Mouse (Mus musculus) erythroid progenitor cell, adult 5-6 weeks (primary cell): Measurements from ENCODE around the gene Slc2a1. TPM values are rescaled to one million over a fixed set of nuclear protein-coding genes. Genes with fewer than 3 reads are reported as not detected.

Experiments
- ATAC-seq: replicated peaks from 2 replicates; pipeline ENCODE4 v1.8.0; 2016; ENCODE audit warnings: moderate number of reproducible peaks, mild to moderate bottlenecking, moderate TSS enrichment, inconsistent platforms; ENCODE audit not compliant: poor library complexity, low FRiP score, severe bottlenecking
- total RNA-seq, 2 experiments: library from RNA; stranded (forward) in 1 of 2; stranded (reverse) in 1 of 2; fragments of 150-400 nt in 1 of 2; fragments of 186-747, 209-891 nt in 1 of 2; gene quantifications; 2 replicates each; pipeline versions ENCODE4 v1.2.3 to v1.2.4; 2015 to 2017; ENCODE audit warnings: low replicate concordance in 2 of 2

Slc2a1 gene
- total RNA-seq, 2 experiments from 2014 or later: 5.4 TPM; not detected in 1

DNA sequence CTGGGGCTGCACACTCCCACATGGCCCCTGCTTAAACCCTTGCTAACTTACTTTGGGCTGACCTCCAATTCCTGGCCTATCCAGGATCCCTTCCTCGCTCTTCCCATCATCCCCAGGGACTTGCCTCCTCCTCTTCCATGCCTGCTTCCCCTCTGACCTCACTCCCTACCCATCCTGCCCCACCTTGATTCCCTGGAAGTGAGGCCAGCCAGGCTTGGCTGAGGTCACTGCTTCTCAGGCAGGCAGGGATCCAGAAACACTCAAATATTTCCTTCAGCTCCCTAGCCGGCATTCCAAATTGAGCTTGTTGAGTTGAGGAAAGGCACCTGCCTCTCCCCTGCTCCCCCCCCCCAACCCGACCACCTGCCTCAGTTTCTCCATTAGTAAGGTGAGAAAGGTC lies 12.1 kb upstream of the Slc2a1 start:
- no peak for ATAC-seq

DNA sequence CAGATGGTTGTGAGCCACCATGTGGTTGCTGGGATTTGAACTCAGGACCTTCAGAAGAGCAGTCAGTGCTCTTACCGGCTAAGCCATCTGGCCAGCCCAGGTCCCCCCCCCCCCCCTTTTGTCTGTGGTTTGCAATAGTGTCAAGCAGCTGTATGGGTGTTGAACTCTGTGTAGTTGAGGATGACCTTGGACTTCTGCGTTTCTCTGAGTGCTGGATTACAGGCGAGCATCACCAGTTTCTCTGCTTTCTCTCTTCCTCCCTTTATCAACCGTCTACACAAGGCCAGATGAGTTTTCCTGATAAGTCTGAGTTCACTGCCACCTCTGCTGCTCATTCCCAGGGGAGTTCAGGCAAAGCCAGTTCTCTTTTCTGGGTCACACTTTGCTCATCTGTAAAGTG lies 11.1 kb upstream of the Slc2a1 start:
- no peak for ATAC-seq

DNA sequence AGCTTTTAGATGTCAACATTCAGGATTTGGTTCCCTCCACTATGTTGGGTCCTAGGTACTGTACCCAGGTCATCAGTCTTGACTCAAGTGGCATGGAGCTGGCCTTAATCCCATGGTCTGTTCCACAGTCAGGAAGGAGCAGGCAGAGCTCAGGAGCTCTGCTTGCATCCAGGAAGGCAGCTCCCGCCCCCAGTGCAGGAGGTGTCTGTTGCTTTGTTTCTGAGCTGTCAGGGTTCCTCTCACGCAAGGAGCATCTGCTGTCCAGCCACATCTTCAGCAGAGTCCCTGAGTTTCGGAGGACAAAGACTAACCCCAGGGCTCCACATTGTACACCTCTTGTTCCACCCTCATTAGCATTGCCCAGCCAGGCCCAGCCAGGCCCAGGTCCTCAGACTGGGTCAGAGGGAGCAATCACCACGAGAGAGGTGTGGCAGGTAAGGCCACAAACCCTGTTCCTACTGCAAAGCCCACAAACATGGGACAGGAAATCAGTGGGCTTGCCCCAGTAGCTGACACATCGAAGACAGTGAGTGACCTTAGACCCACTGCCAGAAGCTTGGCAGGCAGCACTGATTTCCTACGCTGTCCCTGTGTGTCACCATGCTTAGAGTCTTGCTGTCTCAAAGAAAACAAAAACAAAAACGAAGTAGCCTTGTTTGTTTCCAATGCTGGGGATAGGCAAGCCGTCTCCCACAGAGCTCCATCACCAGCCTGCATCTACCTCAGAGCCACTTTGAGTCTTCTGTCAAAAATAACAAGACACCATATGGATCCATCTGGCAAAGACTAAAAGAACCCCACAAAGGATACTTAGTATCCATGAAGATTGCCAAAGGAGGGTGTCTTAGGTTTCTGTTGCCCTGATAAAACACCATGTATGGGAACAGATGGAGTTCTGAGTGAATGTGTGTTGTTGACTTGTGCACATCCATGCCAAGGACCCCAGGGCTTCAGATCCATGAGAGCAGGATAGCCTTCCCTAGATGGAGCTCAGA lies 10.0 kb upstream of the Slc2a1 start:
- ATAC-seq: no peak

DNA sequence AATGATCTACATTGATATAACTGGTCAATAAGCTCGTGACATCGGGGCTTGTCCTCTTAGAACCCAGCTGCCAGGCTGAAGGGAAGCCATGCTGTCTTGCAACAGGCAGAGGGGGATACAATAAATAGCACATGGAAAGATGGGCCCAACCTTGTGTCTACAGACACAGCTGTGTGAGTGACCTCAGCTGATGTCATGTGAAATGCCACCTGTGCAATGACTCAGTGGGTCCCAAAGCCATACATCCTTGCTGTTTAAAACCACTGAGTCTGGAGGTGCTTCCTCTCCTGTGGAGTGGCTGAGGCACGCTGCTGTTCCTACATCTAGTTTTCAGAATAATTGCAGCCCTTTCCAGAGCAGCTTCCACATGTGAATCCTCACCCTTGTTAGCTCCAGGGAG lies 7.1 kb upstream of the Slc2a1 start:
- no peak for ATAC-seq

DNA sequence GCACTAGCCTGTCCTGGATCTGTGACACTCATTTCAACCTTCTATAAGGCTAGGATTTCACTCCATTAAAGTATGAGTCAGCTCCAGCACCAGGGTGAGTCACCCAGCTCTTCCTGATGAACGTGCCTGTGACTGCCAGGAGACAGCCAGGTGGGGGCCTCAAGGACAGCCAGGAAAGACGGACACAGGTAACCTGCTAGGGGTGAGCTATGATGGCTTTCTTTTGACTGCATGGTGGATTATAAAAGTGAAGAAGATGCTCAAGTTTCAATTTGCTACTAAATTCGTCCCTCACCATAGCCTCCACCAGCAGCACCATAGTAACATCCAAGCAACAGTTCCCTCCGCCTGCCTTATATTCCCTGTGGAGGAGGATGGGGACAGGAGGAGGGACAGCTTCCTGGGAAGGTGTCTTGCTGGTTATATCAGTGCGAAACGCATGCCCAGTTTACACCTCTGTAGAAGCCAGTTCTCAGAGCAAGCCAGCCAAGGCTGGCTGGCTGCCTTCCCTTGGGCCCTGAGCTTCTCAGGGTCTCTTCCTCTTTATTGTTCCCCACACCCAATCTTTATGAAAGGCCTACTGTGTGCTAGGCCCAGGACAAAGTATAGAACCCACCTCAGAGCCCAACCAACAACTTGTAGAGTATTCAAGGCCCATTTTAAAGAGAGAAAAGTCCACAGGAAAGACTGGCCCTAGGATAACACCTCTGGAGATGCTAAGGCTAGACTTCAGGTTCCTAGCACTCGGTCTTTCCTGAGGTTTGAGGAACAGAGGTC lies 6.0 kb upstream of the Slc2a1 start:
- ATAC-seq: no peak

DNA sequence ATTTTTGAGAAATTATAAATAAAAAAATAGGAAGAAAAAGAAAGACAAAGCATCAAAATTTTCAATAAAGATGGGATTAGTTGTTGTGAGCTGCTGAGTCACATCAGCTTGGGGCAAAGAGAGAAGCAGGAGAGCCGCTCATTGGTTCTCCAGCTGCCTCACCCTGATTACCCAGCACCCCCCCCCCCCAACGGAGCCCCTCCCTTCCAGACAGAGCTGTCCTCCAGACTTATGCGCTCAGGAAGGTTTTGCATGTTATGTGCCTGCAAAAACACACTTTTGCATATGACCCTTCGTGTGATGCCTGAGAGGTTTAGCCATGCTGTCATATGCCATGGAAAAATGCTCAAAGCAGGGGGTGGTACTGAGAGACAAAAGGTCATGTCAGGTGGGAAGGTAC lies 3.7 kb upstream of the Slc2a1 start:
- no peak for ATAC-seq

DNA sequence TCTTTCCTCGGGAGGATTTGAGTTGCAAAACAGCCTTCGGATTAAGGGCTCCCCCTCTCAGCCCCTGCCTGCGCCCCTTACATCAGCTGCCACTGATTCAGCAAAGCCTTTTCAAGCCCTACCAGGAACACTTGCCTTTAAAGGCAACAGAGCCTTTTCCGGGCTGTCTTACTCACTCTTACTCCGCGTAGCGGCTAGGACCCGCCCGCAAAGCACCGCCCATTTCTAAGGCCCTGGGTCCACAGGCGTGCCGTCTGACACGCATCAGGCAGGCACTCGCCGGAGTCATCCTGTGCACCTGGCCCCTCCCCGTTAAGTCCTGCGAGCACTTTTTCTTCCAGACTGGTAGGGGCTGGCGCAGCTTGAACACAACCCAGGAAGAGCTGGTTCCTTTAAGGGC lies 2.8 kb upstream of the Slc2a1 start:
- no peak for ATAC-seq

DNA sequence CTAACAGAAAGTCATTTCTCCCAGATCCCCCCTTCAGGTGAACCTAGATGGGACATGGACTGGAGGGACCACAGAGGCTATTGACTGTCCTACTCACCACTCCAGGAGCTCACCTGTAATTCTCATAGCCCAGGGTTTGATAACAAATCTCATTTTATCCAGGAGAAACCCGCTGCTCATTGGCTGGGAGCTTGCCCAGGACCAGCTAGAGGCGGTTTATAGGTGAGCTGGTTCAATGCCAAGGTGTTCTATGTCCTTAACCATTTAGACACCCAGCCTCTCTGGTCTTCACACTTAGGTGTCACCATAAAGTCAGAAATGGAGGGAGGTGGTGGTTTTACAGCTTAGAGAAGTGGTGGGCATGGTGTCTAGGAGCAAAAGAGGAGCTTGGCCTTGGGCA lies 644 bp upstream of the Slc2a1 start:
- ATAC-seq: no peak

DNA sequence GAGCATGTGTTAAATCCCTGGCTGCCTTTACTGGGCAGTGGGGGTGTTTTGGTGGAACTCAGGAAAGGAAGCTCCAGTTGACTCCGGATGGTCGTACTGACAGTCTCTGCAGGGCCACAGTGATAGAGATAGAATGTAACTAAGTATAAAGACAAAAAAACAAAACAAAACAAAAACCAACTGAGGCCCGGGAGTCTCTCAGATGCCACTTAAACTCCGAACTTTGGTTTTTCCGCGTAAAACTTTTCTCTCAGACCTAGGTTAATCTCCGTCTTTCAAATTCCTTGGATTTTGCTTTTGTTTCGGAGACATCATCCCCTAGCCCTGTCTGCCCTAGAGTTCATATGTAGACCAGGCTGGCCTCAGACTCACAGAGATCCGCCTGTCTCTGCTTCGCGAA lies 1.1 kb downstream of the Slc2a1 start:
- no peak for ATAC-seq

DNA sequence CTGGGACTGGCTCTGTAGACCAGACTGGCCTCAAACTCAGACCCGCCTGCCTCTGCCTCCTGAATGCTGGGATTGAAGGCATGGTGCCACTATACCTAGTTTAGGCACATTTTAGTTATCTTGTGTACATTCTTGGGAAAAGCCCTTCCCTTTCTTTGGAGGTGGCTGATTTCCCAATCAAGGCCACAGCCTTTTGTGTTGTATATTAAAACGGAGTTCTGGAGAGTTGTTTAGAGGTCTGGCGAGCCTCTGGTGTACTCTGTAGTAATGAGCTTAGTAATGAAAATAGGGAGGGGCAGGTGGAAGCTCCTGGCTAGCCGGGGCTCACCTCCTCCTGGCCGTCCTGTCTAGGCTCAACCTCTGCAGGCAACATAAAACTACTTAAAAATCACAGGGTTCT lies 2.0 kb downstream of the Slc2a1 start:
- ATAC-seq: no peak

DNA sequence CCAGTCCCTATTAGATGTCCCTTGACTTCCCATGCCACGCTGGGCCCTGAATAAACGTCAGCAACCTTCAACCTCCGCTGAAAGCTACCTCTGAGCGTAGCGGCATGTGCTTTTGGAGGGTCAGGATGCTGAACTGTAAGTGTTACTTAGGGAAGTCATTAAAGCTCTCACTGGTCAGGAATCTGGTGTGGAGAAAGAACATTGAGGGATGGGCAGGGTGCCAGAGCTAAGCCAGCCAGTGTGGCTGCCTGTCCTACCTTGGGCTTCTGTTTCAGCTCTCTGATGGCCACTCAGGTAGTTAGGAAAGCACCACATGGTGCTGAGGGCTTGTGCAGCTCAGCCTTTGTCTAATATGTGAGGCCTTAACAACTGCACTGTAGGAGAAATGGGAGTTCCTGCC lies 2.9 kb downstream of the Slc2a1 start:
- no peak for ATAC-seq

DNA sequence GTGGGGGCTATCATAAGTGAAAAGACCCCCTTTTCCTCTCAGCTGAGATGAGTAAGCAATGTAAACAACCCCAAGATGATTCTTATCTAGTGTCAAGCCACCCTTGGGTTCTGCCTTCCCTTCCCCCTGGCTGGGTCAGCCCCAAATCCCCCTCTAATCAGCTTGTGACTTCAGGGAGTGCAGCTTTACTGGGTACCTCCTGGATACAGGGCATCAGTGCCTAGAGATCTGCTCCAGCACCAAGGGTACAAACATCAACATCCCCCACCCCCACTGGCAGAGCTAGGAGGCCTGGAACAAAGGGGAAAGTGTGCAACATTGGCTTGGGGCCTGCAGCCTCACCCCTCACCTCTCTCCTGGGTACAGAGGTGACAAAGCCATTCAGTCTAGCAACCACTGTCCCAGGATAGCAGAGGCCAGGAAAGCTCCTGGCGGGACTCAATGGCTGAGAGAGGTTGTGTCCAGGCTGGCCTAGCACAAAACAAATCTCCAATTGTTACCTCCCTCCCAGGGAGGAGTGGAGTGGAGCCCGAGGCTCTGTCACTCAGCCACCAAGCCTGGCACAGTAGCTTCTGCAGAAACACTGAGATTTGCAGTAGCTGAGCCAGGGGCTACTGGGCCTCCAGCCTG lies 3.9 kb downstream of the Slc2a1 start:
- ATAC-seq: no peak

DNA sequence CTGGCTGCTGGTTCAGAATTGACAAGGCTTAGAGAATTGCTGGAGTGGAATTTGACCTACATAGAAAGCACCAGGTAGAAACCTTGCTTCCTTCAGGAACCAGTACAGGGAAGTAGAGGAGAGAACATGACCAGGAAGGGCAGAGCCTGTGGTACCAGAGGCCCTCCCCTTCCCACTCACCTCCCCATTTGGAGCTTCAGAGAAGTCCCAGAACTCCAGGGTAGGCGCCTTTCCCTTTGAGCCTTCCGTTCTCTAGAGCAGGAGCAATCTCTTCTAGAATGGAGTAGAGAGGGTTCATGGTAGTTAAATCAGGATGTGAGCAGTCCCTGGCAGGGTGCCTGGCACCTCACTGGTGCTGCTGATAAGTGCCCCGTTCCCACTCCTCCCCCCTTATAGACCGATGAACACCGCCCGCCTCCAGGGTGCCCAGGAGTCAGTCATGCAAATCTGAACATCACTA lies 7.1 kb downstream of the Slc2a1 start:
- ATAC-seq: no peak

DNA sequence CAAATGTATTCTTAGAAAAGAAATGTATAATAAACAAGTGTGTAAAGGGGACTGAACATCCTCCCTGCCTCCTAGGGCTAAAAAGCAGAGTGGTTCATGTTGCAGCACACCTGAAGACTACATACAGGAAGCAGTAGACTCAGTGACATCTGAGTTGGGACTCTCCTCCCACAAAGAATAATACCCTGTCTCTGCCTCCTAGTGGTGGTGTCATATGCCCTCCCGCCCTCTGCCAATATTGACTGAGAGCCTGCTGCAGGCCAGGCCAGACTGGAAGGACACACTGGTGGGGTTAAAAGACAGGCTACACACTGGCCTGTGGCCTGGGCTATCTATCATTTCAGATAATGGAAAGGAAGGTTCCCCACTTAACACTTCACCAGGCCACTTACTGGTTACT lies 7.8 kb downstream of the Slc2a1 start:
- no peak for ATAC-seq

DNA sequence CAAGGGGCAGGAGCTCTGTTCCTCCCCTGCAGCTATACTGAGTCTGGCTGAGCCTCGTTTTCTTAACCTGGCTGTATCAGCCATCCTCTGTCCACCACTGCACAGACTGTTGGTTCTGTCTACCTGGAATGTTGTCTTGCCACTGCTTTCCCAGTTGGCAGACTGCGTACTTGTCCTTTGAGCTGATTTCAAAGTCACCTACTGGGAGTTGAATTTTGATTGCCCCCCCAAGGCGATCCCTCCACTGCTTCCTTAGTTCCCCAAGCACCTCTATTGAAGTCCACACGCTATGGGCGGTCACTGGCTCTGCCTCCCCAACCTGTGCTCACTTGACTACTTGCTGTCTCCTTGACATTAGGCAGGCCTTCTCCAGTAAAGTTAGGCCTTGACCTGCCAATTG lies 9.1 kb downstream of the Slc2a1 start:
- ATAC-seq: no peak

DNA sequence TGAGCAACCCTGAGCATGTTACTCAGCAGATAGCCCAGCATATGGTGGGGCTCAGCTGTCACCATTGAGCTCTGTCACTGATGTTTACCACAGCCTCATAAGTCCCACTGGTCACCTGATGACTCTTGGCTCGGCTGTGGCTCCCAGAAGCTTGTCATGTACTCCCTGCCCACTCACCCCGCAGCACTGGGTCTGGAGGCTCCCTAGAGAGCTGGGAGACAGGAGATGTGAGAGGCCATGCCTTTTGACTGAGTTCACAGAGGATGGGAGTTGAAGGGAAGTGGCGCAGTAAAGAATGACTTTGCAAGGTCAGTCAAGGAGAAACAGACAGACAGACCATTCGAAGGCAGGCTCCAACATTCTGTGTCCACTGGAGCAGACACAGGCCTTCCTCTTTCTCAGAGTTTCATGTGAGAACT lies 10.2 kb downstream of the Slc2a1 start:
- no peak for ATAC-seq

DNA sequence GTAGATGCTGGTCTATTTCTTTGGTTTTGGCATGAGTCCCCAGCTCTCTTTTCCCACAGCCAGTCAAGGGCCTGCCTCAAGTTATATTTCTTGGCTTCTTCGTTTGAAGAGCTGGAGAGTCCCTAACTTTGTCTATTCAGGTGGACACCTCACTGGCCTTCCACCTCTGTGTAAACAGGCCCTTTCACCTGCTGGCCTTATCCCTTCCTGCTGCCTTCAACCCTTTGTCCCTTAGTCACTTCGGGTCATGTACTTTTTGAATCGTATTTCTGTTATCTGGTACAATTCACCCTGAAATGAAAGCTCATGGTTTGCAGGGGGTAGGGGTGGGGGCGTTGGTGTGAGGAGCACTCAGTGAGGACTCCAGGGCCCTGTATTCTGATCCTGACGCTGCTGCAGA lies 10.8 kb downstream of the Slc2a1 start:
- no peak for ATAC-seq

DNA sequence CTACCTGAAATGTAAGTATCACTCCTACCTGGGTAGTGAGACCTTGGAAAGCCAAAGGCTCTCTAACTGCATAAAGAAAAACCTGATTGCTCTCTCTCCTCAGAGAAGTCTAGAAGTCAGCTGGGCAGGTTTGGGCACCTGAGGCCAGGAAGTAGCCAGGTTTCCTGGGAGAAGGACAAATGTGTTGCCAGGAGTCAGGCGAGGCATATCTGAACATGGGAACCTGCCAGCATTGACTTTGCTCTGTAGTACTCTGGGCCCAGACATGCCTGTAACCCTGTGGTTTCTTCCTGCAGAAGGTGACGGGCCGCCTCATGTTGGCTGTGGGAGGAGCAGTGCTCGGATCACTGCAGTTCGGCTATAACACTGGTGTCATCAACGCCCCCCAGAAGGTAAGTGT lies 11.6 kb downstream of the Slc2a1 start:
- ATAC-seq: no peak

DNA sequence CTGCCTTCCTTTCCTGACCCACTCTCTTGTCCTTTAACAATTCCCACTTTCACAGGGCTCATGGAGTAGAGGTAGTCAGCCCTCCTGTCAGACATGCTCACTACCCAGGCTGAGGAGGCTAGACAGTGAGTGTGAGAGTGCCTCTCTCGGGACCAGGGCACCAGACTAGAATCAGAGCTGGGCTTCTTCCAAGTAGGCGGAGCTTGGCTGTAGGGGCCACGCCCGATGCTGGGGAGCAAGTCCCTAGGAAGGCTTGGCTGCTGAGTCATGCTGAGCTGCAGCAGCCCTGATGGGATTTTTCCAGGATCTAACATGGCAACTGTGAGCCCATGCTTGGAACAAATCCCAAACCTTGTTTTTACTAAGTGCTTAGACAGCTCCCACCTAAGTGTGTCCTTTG lies 12.7 kb downstream of the Slc2a1 start:
- ATAC-seq: peak; percentile 47; the same call in 1 of the 2 replicates

DNA sequence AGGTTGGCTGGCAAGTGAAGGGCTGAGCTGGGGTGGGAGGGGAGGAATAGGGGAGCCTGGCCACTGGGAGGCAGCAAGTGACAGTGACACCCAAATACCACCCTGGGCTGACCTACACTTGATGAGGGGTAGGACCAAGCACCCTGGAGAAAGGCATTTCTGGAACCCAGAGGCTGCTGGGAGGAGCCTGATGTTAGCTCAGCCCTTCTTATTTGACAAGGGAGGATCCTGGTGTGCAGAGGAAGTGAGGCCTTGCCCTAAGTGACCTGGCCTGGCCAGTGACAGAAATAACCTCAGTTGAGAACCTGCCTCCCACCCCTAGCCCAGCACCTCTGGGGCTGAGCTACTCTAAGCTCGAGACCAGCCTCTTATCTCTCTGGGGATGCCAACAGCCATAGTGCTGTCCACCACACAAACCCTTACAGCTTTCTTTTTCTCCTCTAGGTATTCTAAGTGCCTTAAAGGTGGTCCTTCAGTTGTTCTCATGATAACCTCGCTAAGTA lies 16.3 kb downstream of the Slc2a1 start:
- ATAC-seq: no peak
